Mouse (Mus musculus): ENCODE measurements around the gene Syvn1. TPM values are rescaled to one million over a fixed set of nuclear protein-coding genes. Genes with fewer than 3 reads are reported as not detected.

Gene Syvn1
- polyA plus RNA-seq, 1 experiment = 77.1 TPM

- TF ChIP-seq POLR2A (IDR thresholded peaks at IDR 0.05; ENCODE audit: control insufficient read depth, extremely low read depth, insufficient read depth, low read length, poor library complexity) = peak; percentile 96
- TF ChIP-seq CTCF (IDR thresholded peaks at IDR 0.05; ENCODE audit: borderline replicate concordance, control insufficient read depth, extremely low read depth, insufficient read depth, low read length, poor library complexity) = peak; percentile 70; the same call in 1 of the 2 replicates
- Histone ChIP-seq H3K27me3 (ENCODE audit: control insufficient read depth, insufficient read depth, low read length) (no peaks in the 10 kb centered on the region), H3K36me3 (ENCODE audit: control insufficient read depth, insufficient read depth, low read length) (peaks cover 26% of the 10 kb centered on the region), H3K27ac (ENCODE audit: control insufficient read depth, insufficient read depth, low read length) (peak within 1 kb of the TSS; percentile 6; the same call in 1 of the 2 replicates), H3K4me3 (ENCODE audit: control insufficient read depth, insufficient read depth, low read length) (peak within 1 kb of the TSS; percentile 85), H3K4me1 (replicated peaks; ENCODE audit: control insufficient read depth, insufficient read depth, low read length) (peaks cover 12% of the 10 kb centered on the region)
- under 1% methylated on average over 63 of the region's 63 CpGs for WGBS
- DNase-seq = peak; percentile 98
Observed at GRCm38 (mm10) chr19:6057313-6058096, 11.1 kb downstream of the Syvn1 start, which contains the start of the genes Mrpl49 and Fau. Gene Mrpl49, minus strand, starts transcription at chr19:6057785. Gene Fau, plus strand, starts transcription at chr19:6057844.

GRCm38 (mm10) chr19:6058513-6058912 lies 12.1 kb downstream of the Syvn1 start:
- no peak overlapping the region for H3K27ac ChIP-seq (ENCODE audit: control insufficient read depth, insufficient read depth, low read length)
- 37% methylated on average over 5 of the region's 5 CpGs for WGBS
- no peak for TF ChIP-seq POLR2A (IDR thresholded peaks at IDR 0.05; ENCODE audit: control insufficient read depth, extremely low read depth, insufficient read depth, low read length, poor library complexity)
- TF ChIP-seq CTCF (IDR thresholded peaks at IDR 0.05; ENCODE audit: borderline replicate concordance, control insufficient read depth, extremely low read depth, insufficient read depth, low read length, poor library complexity) = no peak
- no peaks in the 10 kb centered on the region for H3K27me3 ChIP-seq (ENCODE audit: control insufficient read depth, insufficient read depth, low read length)
- H3K4me1 ChIP-seq (replicated peaks; ENCODE audit: control insufficient read depth, insufficient read depth, low read length) = peaks cover 16% of the 10 kb centered on the region
- peak overlapping the region; percentile 85 for H3K4me3 ChIP-seq (ENCODE audit: control insufficient read depth, insufficient read depth, low read length)
- peaks cover 16% of the 10 kb centered on the region for H3K36me3 ChIP-seq (ENCODE audit: control insufficient read depth, insufficient read depth, low read length)
- no peak for DNase-seq

- Histone ChIP-seq H3K27me3 (ENCODE audit: control insufficient read depth, insufficient read depth, low read length) (no peaks in the 10 kb centered on the region), H3K36me3 (ENCODE audit: control insufficient read depth, insufficient read depth, low read length) (peaks cover 11% of the 10 kb centered on the region), H3K4me3 (ENCODE audit: control insufficient read depth, insufficient read depth, low read length) (no peak overlapping the region), H3K4me1 (replicated peaks; ENCODE audit: control insufficient read depth, insufficient read depth, low read length) (peaks cover 16% of the 10 kb centered on the region), H3K27ac (ENCODE audit: control insufficient read depth, insufficient read depth, low read length) (no peak overlapping the region)
- no peak for TF ChIP-seq CTCF (IDR thresholded peaks at IDR 0.05; ENCODE audit: borderline replicate concordance, control insufficient read depth, extremely low read depth, insufficient read depth, low read length, poor library complexity)
- TF ChIP-seq POLR2A (IDR thresholded peaks at IDR 0.05; ENCODE audit: control insufficient read depth, extremely low read depth, insufficient read depth, low read length, poor library complexity) = no peak
- WGBS = 94% methylated on average over 5 of the region's 5 CpGs
- DNase-seq = no peak
Observed at GRCm38 (mm10) chr19:6058966-6059365, 12.6 kb downstream of the Syvn1 start.

GRCm38 (mm10) chr19:6061021-6061533 lies 14.7 kb downstream of the Syvn1 start, which contains the start of gene Znhit2:
Gene Znhit2, plus strand, starts transcription at chr19:6061192.
- TF ChIP-seq CTCF (IDR thresholded peaks at IDR 0.05; ENCODE audit: borderline replicate concordance, control insufficient read depth, extremely low read depth, insufficient read depth, low read length, poor library complexity) (0 out of 2 replicates have a peak, but pooled peaks have one; percentile 9), POLR2A (IDR thresholded peaks at IDR 0.05; ENCODE audit: control insufficient read depth, extremely low read depth, insufficient read depth, low read length, poor library complexity) (peak; percentile 81)
- Histone ChIP-seq H3K4me1 (replicated peaks; ENCODE audit: control insufficient read depth, insufficient read depth, low read length) (peaks cover 16% of the 10 kb centered on the region), H3K27ac (ENCODE audit: control insufficient read depth, insufficient read depth, low read length) (peak within 1 kb of the TSS; percentile 83), H3K36me3 (ENCODE audit: control insufficient read depth, insufficient read depth, low read length) (no peaks in the 10 kb centered on the region), H3K4me3 (ENCODE audit: control insufficient read depth, insufficient read depth, low read length) (peak within 1 kb of the TSS; percentile 72), H3K27me3 (ENCODE audit: control insufficient read depth, insufficient read depth, low read length) (no peaks in the 10 kb centered on the region)
- peak; percentile 95 for DNase-seq
- under 1% methylated on average over 58 of the region's 58 CpGs for WGBS

GRCm38 (mm10) chr19:6061641-6062302 lies 15.4 kb downstream of the Syvn1 start:
- TF ChIP-seq CTCF (IDR thresholded peaks at IDR 0.05; ENCODE audit: borderline replicate concordance, control insufficient read depth, extremely low read depth, insufficient read depth, low read length, poor library complexity) (peak; percentile 23; the same call in 1 of the 2 replicates), POLR2A (IDR thresholded peaks at IDR 0.05; ENCODE audit: control insufficient read depth, extremely low read depth, insufficient read depth, low read length, poor library complexity) (peak; percentile 90)
- WGBS = under 1% methylated on average over 44 of the region's 44 CpGs
- Histone ChIP-seq H3K36me3 (ENCODE audit: control insufficient read depth, insufficient read depth, low read length) (no peaks in the 10 kb centered on the region), H3K27me3 (ENCODE audit: control insufficient read depth, insufficient read depth, low read length) (no peaks in the 10 kb centered on the region), H3K27ac (ENCODE audit: control insufficient read depth, insufficient read depth, low read length) (peak overlapping the region; percentile 83), H3K4me3 (ENCODE audit: control insufficient read depth, insufficient read depth, low read length) (peak overlapping the region; percentile 72), H3K4me1 (replicated peaks; ENCODE audit: control insufficient read depth, insufficient read depth, low read length) (peaks cover 17% of the 10 kb centered on the region)
- DNase-seq = peak; percentile 69

GRCm38 (mm10) chr19:6062418-6062817 lies 16.0 kb downstream of the Syvn1 start:
- whole genome bisulfite sequencing = 35% methylated on average over 5 of the region's 5 CpGs
- Histone ChIP-seq H3K27ac (ENCODE audit: control insufficient read depth, insufficient read depth, low read length) (peak overlapping the region; percentile 83), H3K27me3 (ENCODE audit: control insufficient read depth, insufficient read depth, low read length) (no peaks in the 10 kb centered on the region), H3K36me3 (ENCODE audit: control insufficient read depth, insufficient read depth, low read length) (no peaks in the 10 kb centered on the region), H3K4me3 (ENCODE audit: control insufficient read depth, insufficient read depth, low read length) (peak overlapping the region; percentile 72), H3K4me1 (replicated peaks; ENCODE audit: control insufficient read depth, insufficient read depth, low read length) (peaks cover 17% of the 10 kb centered on the region)
- TF ChIP-seq POLR2A (IDR thresholded peaks at IDR 0.05; ENCODE audit: control insufficient read depth, extremely low read depth, insufficient read depth, low read length, poor library complexity) = no peak
- no peak for TF ChIP-seq CTCF (IDR thresholded peaks at IDR 0.05; ENCODE audit: borderline replicate concordance, control insufficient read depth, extremely low read depth, insufficient read depth, low read length, poor library complexity)
- DNase-seq = no peak
